Mouse (Mus musculus) hematopoietic stem cell, adult 5-6 weeks (primary cell): ENCODE results near the gene Ccr3. TPM values are rescaled to one million over a fixed set of nuclear protein-coding genes. Genes with fewer than 3 reads are reported as not detected.
"Not testable (repeated sequence)": the region's sequence is repeated elsewhere in the genome, so short reads cannot be mapped to it uniquely, and the experiment has no call there.

Experiments used
- ATAC-seq, 2 experiments: fragments of 125-278 bp in 1 of 2; replicated peaks in 1 of 2; 2 replicates each; pipeline ENCODE4 v1.8.0; 2016 to 2017; ENCODE audit warnings: inconsistent platforms in 2 of 2, mild to moderate bottlenecking in 2 of 2, moderate number of reproducible peaks in 2 of 2, low read depth in 1 of 2, moderate TSS enrichment in 1 of 2; ENCODE audit not compliant: low FRiP score in 2 of 2, poor library complexity in 2 of 2, severe bottlenecking in 2 of 2, insufficient read depth in 1 of 2, low TSS enrichment in 1 of 2
- total RNA-seq: library from RNA; stranded (forward); fragments of 172-1452, 232-1000 nt; gene quantifications from 2 replicates; pipeline ENCODE4 v1.2.3, GENCODE M21; 2017

The Ccr3 gene
- total RNA-seq, 1 experiment from 2014 or later: 0.35 TPM

GRCm38 (mm10) chr9:124033345-124033744 is 11.6 kb downstream of the Ccr3 start:
- ATAC-seq: peak; percentile 68 to 74; a peak in 2 of 4 replicates

DNA sequence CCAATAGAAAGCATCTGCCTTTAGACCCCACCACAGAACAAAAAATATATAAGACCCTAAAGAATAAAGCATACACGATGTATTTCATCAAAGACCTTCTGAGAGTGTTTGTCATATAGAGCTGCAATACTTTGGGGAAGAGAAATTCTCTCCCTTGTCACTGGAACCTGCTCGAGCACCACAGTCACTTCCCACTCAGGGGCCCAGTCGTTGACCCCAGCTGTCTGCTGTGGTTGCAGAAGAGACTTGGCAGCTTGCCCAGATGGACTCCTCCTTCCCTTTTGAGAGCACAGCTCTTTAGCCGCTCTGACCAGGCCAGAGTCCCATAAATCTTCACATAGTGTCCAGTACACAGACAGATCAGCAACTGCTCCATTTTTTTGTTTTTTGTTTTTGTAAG is 15.9 kb downstream of the Ccr3 start:
- peak; percentile 59 to 79 for ATAC-seq

DNA sequence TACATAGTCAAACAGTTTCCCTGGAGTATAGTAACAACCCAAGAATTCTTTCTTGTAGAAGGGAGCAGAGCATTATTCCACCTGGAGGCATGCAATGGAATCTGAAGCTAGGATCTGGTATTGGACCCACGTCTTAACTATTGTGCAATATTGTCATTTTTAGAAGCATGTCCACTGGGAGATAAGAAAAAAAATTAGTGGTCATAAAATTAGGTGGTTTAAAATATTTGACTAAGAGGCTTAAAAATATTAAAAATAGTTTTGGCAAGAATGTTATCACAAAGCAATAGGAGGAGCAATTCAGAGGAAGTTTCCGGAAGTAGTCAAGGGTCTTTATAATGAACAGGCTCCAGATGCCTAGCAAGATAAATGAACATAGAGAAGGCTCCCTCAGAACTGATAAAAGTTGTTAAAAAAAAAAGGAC is 16.4 kb downstream of the Ccr3 start:
- 0 out of 4 replicates have a peak, but pooled peaks have one; percentile 18 to 40 for ATAC-seq

- no peak for ATAC-seq
Observed at GRCm38 (mm10) chr9:124038949-124039348, 17.2 kb downstream of the Ccr3 start.

DNA sequence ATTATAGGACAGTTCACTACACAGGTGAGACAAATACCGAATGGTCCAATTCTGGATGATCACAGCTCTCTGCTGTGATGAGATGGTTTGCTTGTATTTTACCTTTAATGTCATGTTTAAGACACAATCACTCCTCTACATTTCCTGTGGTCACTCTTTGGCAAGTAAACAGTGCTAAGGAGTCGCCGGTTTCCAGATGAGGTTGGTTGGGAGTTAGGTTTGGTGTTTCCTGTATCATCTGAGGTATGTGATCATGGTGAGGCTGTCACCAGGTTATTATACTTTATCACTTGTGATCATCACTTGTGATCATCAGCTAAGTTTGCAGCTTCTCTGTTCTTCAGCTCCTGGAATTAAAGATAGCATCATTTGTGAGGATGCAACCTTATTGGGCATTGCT is 19.2 kb downstream of the Ccr3 start:
- ATAC-seq: no peak

- ATAC-seq: peak; percentile 30 to 66; a peak in 2 of 4 replicates
Observed at GRCm38 (mm10) chr9:124053532-124053931, 31.8 kb downstream of the Ccr3 start.

DNA sequence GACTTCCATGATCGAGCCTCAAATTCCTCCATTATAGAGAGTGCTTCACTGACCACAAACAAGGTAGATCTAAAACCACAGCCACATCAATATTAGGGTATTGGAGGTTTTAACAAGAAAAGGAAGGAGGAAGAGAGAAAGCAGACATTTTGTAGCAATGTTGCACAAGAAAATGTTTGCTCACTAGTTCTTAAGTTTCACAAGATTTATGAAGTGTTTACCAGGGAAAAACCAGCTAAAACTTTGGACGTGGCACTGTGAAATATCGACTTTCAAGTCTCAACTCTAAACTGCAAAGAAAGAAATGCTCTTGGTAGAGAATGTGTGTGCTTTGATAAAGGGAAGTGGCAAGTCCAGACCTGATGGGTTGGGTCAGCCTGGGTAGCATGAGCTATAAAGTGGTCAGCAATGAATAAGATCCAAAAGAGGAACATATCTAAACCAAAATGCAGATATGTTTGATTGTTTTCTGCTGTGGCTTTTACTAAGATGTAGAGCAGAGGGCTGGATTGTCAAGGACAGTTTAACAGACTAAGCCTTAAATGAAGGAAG is 34.5 kb downstream of the Ccr3 start:
- peak; percentile 42 to 74; a peak in 2 of 4 replicates for ATAC-seq

DNA sequence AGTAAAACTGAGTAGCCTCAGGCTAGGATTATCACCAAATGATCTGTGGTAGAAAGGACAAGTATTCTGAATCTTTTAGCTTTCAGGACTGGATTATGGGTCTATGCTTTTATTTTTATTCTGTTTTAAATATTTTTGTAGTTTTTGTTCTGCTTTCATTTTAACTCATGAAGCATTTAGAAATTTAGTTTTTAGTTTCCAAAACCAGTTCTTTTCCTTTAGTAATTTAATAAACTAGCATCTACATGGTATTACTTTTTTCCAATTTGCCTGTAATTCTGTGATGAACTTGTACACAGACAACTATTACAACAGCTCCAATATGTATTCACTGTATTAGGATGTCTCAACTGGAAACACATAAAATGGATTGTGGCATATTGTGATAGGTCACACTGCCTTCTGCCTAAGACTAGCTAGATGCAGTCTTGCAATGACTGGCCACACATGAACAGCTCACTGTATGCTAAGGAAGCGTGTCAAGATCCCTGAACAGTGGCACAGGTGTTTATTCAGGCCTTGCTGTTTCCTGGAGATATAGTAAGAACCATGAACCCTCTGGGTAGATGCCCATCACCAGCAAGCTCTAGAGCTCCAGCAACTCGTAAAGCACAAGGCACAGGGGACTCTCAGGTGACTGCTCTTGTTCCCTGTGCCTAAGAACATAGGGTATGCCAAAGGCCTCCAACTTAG is 38.0 kb downstream of the Ccr3 start:
- peak; percentile 17 to 36; a peak in 2 of 4 replicates for ATAC-seq

GRCm38 (mm10) chr9:124061474-124062432 is 40.0 kb downstream of the Ccr3 start:
- ATAC-seq: not testable (repeated sequence)

DNA sequence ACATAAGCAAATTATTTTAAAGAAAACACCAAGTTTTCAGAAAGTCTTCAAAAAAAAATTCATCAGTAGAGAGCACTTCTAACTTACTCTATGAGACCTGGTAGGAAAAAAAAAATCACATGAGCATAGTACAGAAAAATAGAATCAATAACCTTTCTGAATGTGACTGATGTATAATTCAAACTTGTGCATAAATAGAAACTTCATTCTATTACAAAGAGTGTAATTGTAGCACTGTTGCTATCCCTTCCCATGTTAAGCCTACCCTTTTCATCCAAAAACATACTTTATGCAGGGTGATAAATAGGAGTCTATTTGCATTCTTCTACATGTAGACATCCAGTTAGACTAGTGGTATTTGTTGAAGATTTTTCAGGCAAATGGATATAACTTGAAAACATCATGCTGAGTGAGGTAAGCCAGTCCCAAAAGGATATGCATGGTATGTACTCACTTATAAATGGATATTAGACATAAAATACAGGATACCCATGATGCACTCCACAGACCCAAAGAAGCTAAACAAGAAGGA is 44.9 kb downstream of the Ccr3 start:
- no peak for ATAC-seq

DNA sequence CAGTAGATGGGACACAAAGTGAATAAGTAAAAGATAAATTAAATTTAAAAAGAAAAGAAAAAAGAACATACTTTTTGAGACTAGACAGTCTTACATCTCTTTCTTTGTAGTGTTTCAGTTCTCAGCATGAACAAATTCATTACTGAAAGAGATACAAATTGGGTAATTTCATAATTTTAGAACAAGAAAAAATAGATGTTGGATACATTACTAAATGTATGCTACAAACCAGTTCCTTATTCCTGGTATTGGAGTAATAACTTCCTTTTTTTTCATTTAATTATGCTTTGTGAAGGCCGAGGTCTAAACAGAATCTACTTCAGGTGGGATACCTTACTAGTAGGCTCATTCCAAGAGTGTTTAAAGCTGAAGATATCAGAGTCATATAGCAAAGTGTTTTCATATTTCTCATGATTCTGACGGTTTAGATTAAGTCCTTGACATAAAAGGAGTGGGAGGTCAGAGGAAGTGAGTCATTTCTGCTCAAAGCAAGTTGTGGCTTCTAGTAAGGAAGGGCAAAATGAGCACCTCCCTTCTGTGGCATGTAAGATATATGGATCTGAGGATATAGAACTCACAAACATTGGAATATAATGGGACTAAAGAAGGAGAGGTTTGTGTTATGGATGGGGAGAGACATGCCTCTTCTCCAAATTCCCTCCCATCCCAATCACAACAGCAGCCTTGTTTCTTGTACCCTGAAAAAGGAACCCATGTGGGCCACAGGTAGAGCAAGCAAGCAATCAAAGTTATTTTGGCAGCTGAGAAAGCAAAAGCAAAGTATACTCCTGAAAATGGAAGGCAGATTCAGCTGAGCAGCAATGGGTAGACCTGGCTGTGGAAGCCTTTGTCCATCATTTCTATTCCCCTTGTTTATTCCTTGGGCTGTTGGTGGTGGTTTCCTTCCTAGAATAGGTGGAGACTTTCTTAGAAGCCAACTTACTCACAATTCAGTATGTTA is 46.6 kb downstream of the Ccr3 start:
- peak; percentile 76 to 78 for ATAC-seq

DNA sequence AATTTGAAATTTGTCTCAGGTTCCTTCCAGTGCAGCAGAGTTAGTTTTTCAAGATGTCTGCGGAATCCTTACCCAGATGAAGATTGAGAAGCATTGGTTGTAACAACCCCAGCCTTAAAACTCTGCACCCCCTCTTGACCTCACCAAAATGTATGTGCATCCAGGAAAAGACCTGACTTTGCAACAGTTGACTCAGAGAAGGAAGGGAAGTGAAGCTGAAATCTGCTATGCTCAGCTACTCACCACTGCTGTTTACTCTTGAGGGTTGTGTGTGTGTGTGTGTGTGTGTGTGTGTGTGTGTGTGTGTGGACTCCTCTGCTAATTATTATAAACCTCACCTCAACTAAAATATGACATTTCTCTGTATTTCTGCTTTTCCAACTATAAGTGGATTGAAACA is 49.7 kb downstream of the Ccr3 start:
- no peak for ATAC-seq

DNA sequence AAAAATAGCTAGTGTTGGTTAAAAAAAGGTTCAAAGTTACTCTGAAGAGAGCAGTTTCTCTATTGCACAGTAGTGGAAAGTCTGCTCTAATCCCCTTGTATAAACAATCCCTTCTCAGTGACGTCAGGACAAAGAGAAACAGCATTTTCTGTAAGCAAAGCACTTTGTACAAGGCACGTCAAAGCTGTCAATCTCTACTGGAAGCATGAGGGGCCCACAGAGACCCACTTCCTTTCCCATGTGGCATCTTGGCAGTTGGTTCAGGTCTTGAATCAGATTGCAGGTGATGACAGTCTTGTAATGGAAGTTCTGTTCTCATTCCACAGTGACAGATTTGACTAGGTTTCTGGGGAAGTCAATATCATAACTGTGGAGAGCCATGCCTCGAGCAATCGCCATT is 58.0 kb downstream of the Ccr3 start:
- ATAC-seq: no peak

DNA sequence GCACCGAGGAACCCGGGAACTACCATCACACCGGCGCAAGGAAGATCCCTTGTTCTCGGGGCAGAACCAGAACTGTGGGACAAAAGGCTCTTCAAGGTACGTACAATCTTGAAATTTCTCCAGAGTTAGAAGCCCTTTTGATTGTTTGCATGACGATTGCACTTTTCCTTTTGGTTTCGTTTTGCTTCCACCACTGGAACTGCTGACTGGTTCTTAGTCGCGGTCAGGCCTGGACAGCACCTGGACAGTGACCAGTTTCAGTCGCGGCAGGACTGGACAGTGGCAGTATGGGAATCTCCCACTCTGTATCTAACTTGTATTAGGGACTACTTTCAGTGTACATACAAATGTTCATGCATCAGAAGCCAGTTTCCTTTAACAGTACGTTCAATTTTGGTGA is 58.7 kb downstream of the Ccr3 start:
- not testable (repeated sequence) for ATAC-seq
